Mouse (Mus musculus) erythroblast, adult 5-6 weeks (primary cell): Measurements from ENCODE around the gene Isyna1. TPM values are rescaled to one million over a fixed set of nuclear protein-coding genes. Genes with fewer than 3 reads are reported as not detected.

Source experiments
- ATAC-seq: replicated peaks from 2 replicates; pipeline ENCODE4 v1.8.0; 2016; ENCODE audit warnings: moderate number of reproducible peaks, mild to moderate bottlenecking, moderate TSS enrichment, inconsistent platforms; ENCODE audit not compliant: poor library complexity, low FRiP score, severe bottlenecking
- total RNA-seq, 2 experiments: library from RNA; stranded (forward) in 1 of 2; stranded (reverse) in 1 of 2; fragments of 150-400 nt in 1 of 2; fragments of 200-764, 138-1000 nt in 1 of 2; gene quantifications; 2 replicates each; pipeline versions ENCODE4 v1.2.3 to v1.2.4; 2015 to 2017; ENCODE audit warnings: low replicate concordance in 2 of 2

Isyna1 gene
- total RNA-seq (2015; ENCODE audit: low replicate concordance) (3.8 and 6.1 TPM in 2 replicates), total RNA-seq (2017; ENCODE audit: low replicate concordance) (1.4 and 7.7 TPM in 2 replicates)

DNA sequence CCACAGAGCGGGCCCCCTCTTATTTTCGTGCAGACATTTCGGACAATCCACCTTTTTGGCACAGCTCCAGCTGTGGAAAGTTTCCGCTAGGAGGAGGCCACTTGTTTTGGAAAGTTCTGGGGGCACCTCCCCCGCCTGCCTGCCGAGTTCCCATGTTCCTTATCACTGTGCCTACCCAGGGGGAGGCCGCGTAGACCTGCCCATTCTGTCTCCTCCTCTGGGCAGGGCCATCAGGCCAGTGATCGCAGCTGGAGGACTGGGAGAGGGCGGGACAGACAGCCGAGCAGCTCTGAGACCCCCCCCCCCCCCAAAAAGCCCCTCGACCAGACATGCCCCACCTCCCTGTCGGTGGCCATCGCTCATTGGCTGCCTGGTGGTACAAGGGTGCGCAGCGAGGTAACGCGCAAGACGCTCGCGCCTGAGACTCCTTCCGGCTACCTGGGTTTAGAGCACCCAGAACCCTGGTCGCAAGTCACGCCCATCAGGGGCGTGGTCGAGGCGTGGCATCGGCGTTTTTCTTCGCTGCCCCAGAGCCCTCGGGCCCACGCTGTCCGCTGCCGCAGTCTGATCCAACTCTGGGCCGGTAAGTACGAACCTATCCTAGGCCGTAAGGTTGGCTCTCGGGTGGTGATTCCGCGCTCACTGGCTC lies at the start of gene Isyna1:
Gene Isyna1 (plus strand): TSS at position 413 of the 649 bp plus-strand sequence.
- peak; percentile 54 for ATAC-seq

DNA sequence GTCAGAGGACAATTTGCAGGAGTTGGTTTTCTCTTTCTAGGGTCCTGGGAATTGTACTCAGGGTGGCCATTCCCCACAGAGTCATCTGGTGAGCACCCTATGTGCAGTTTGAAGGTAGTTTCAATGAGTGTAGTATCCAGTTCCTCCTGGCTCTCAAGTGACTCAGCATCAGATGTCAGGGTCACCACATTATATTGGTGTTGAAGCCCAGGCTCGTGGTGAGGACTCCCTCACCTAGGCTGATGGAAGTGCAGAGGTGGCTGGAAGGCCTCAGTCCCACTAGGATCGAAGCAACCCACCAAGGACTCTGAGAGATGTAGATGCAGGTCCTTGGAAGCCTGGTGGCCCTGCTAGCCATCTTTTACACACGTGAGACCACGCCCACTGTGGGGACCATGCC lies 47.8 kb upstream of the Isyna1 start:
- no peak for ATAC-seq

DNA sequence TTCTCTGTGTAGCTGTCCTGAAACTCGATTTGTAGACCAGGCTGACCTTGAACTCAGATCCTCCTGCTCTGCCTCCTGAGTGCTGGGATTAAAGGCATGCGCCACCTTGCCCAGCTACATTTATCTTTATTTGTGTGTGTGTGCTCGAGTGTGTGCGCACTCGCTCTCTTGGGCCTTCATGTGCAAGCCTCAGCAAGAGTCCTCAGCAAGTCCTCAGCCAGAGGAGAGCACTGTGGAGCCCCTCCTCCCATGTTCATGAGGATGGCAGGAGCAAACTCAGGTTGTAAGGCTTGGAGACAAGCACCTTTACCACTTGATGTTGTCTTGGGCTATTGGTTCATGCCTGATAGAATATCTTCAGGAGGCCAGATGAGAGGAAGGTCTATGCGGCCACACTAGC lies 46.4 kb upstream of the Isyna1 start:
- ATAC-seq, result no peak

DNA sequence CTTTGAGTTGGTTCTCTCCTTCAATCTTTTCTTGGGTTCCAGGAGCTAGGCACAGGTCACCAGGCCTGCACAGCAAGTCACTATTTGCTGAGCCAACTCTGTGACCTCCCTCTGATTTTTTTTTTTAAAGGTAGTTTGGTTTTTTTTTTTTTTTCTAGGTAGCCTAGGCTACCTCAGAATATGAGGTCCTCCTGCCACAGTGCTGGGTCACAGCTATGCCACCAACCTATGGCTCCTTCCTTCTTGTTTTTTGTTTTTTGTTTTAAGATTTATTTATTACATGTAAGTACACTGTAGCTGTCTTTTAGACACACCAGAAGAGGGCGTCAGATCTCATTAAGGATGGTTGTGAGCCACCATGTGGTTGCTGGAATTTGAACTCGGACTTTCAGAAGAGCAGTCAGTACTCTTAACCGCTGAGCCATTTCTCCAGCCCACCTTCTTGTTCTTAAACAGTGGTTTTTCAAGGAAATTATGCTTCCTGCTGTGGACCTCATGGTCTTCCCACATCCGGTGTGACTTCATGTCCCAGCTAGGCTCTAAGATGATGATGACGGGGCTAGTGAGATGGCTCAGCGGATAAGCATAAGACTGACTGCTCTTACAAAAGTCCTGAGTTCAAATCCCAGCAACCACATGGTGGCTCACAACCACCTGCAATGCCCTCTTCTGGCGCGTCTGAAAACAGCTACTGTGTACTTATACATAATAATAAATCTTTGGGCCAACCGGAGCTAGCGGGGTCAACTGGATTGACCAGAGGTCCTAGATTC lies 44.6 kb upstream of the Isyna1 start:
- no peak for ATAC-seq

DNA sequence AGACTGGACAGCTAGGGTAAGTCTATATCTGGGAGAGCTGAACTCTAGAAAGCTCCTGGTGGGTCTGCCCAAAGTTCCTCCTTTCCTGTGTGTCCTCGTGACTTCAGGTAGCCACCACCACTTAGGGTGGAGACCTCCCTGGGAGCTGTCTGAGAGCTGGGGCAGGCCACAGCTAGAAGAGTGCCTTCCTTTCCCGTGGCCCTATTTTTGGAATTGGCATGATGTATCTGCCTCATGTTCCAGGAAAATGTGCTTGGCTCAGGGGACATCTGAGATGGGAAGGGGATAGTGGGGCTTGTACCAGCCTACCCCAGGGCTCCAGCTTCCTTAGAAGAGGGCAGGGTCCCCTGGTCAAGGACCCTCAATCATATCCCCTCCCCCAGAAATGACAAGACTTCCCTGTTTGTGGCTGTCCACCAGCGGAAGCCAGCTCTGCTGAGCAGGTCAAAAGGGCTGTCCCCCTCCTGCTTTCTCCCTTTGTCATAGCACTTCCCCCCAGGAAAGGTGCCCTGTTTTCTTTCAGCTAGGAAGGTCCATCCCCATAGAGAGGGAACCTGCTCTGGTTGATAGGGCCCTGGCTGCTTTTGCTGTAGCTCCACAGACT lies 42.5 kb upstream of the Isyna1 start:
- no peak for ATAC-seq

DNA sequence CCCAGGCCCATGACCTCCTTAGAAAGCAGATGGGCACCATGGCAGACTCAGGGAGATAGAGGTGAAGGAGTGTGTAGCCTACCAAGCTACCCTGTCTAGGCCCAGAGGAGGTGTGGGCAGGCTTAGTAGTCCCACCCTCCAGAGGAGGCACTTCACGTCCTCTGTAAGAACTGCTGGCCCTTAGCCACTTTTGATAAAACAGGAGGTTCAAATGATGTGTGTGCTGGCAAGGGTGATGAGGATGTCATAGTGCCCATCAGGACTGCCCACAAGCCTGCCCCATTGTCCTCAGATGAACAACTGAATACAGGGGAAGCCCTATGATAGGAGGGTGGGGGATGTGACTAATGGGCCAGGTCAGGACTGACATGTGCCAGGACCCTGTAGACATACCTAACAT lies 41.3 kb upstream of the Isyna1 start:
- ATAC-seq, result no peak

DNA sequence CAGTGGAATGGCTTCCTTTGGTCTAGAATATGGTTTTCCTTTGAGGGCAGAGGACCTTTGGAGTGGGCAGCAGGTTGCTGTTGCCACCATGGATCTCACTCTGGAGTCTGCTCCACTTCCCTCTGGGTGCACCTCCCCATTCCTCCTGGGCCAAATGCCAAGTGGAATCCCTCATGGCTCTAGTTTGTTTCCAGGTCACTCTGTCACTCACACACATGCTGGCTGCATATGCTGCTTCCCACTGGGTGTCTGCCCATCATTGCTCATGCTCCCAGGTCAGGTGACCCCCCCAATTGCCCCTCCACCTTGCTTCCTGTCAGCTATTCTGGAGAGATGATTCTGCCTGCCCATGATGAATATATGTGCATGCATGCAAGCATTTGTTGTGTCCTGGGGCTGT lies 40.4 kb upstream of the Isyna1 start:
- no peak for ATAC-seq

DNA sequence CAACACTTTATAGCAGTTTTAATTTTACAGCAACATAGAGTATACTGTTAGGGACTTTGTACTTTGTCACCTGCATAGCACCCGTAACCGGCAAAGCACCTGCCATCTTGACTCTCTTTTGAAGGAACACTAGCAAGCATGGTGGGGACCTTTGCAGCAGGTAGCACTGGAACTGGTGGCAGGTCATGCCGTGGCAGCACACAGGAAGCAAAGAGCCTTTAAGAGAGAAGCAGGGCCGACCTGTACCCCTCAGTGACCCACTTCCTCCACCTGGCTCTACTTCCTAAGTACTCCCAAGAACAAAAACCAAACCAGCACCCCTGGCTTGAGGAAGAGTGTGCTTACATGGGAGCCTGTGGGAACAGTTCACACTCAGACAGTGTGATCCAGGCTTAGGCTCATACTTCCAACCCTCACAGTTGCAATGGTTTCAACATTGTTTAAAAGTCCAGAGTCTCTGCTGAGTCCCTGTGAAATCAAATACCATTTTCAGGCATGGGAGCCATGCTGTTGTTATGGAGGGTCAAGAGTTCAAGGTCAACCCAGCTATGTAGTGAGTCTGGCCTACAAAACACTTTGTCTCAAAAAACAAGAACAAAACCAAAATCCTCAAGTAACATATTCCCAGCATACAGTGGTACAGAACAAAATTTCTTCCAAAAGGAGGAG lies 39.0 kb upstream of the Isyna1 start:
- no peak for ATAC-seq

DNA sequence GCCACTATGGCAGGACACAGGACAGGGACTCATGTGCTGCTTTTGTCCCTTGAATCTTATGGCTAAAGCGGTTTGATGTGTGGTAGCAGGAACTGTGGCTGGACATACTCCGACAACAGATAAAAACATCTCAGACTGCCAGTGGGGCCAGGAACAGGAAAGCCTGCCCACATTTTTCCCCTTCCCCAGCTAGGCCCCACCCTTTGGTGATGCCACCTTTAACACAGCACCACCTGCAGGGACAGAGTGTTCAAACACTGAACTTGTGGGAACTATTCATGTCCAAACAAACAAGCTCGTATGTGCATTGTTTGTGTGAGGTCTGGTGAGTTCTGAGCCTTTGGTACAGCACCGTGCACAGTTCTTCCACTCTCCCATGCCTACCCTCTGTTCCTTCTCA lies 35.8 kb upstream of the Isyna1 start:
- no peak for ATAC-seq

DNA sequence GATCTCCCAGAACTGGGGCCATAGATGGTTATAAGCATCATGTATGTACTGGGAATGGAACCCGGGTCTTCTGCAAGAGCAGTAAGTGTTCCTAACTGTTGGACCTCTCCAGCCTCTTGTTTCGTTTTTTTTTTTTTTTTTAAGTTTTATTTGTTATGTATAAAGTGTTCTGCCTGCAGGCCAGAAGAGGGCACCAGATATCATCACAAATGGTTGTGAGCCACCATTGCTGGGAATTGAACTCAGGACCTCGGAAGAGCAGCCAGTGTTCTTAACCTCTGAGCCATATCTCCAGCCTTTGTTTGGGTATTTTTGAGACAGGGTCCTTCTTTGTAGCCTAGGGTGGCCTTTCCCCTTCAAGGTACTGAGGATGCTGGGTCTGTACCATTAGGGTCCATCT lies 35.2 kb upstream of the Isyna1 start:
- no peak for ATAC-seq

DNA sequence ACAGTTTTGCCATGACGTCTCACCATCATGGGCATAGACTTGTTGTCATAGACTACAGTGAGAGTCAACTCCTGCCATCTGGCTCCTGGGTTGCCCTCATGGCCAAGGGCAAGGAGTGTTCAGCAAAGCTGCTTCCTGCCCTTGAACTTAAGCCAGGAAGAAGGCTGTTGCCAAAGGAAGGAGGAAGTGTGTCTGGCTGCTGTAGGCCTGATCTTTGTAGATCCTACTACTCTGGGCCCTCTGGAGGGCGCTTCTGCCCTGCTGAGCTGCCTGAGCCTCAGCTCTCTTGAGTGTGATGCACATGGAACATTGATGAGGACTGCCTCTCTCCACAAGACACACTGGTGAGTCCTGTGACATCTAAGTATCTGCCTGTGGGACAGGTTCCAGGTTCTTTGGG lies 34.1 kb upstream of the Isyna1 start:
- no peak for ATAC-seq

DNA sequence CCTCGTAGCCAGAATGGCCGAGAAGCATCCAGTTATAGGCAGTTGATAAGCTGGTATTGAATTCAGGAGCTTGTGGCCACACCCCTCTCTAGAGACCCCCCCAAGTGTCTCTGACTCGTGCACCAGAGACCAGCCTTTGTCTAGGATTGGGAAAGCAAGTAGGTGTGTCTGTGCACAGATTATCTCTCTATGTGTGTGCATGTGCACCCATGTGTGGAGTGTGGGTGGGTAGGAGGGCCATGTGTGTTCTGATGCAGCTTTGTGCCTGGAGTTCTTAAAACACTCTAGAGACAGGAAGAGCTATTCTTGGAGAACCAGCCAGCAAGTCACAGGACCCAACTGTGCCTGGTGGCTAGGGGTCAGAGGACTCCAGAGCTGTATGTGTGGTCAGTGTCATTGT lies 33.6 kb upstream of the Isyna1 start:
- no peak for ATAC-seq

DNA sequence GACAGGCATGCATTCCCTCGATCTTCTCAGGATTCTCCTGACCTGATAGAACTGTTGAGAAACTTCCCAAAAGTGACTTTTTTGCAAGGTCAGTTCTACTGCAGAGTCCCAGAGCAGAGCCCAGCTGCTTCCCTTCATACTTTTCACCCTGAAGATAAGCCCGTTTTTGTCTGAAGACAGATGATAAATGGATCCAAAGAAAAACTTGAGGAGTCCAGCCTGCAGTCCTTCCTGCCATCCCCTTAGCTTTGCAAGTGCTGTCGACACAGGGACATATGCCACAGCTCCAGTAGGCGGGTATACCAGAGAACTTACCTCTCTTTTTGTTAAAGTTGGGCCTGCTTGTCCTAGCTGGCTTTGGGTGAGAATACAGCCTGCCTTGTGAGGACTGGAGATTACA lies 32.8 kb upstream of the Isyna1 start:
- no peak for ATAC-seq

DNA sequence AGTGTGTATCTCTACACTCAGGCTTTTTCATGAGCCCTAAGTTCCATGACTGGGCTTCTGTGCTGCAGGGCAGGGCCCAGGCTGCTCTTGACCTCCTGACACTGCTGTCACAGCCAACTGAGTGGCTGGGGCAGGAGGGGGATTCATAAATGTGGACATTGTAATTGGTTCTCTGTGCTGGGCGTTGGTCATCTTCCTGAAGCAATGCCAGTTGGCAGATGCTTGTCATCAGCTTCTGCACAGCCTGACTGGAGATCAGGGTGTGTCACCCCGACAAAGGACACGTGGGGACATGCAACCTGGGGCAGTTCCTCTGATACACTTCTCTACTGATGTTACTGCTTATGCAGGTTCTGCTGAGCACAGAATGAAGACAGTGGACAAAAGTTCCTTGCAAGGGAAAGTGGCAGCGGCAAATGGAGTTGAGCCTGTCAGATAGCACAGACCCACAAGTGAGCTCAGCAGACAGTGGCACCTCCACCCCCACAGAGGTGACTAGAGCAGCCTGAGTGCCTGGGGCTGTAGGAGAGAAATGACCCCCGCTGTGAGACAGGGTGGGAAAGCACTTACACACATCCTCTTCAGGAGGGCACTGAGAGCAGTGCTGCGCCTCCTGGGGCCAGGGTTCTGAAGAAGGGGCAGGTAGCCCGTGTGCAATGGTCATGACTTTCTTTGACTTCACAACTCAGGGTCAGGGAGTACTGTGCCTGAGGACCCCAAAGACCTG lies 32.2 kb upstream of the Isyna1 start:
- 0 out of 2 replicates have a peak, but pooled peaks have one; percentile 25 for ATAC-seq

DNA sequence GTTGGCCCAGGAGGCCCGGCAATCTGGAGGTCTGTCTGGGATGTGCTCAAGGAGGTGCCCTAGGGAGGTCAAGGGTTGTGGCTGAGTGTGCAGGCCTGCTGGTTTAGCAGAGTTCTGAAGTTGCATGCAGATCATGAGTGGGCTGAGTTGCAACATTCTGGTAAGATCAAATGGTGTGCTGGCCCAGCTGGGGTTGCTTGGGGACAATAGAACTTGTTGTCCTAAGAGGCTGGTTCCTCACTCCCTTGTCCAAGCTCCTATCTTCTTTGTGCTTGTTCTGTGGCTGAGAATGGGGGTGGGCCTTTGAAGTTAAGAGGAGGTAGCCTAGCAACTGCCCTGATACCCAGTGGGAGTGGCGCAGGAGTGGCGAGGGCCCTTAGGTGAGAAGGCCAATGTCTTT lies 31.4 kb upstream of the Isyna1 start:
- ATAC-seq, result no peak

DNA sequence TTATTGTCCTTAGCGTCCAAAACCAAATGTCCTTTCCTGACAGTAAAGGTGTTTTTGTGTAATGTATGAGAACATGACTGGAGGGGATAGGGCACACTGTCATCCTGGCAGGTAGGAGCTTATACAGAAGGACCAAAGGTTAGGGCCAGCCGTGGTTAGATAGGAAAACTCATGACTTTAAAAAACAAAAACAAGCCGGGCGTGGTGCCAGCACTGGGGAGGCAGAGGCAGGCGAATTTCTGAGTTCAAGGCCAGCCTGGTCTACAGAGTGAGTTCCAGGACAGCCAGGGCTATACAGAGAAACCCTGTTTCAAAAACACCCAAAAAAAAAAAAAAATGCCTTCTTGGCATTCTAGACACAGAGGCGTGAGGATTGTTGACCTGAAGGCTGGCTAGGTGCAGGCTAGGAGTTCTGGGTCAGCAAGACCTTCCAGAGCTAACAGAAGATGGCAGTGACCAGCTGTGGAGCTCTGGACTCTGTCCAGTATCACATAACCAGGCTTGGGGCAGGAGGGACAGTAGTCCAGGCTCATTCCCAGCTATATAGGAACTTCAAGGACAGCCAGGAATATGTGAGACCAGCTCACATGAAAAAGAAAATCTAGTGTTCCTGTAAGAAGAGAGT lies 30.3 kb upstream of the Isyna1 start:
- ATAC-seq, result no peak

DNA sequence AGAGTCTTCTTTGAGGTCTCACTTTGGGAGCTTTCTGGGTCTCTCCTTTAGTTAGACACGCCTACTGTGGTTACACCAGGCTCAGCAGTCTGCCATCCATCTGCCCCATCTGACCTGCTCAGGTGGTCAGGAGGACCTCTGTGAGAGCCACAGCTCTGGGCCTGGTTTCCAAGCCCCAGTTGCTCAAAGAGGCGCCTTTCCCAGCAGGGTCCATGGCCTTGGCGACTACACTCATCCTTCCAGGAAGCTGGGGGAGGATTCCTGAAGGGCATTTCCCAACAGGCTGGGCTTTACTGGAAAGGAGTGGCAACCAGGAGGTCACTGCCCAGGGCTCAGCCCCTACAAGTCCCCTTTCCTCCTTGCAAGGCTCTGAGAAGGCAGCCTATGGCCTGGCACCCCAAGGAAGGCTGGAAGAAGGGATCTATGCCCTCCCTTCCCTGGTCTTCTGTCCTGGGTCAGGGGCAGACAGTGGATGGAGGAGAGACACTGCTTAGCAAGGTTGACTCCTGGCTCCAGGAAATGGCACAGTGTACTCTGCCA lies 29.4 kb upstream of the Isyna1 start:
- no peak for ATAC-seq

DNA sequence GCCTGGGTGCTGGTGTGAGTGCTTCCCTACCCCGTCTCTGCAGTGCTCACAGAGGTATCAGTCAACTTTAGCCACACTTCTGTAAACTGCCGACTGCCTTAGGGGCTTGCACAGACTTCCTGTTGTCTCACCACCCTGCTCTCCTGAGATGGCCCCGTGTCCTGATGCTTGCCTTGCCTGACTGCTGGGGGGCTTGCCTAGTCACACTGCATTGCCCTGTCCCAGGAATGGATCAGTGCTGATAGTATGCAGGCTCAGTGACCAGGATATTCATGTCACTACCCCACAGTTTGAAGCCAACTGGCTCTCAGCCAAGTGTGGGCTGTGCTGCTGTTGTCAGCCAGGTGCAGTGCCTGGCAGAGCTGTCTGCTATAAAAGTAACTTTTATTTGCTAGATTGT lies 28.6 kb upstream of the Isyna1 start:
- peak; percentile 65 for ATAC-seq

DNA sequence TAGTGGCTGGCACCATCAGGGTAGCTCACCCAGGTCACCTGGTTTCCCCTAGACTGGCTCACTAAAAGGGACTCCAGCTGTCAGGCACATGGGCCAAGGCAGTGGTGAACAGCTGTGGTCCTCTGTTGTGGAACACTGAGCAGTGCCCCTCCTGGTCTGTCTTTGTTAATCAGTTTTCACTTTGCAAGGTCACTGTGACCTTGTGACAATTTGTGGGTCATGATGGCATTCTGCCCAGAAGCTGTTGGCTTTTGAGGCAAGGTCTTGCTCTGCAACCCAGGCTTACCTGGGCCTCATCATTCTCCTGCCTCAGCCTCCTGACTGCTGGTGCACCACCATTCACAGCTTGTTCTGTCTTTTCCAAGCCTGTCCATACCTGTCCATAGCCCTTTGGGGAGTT lies 23.8 kb upstream of the Isyna1 start:
- ATAC-seq, result no peak
